Mouse (Mus musculus): ENCODE measurements around the gene Traf6. TPM values are rescaled to one million over a fixed set of nuclear protein-coding genes. Genes with fewer than 3 reads are reported as not detected.

The Traf6 gene
- polyA plus RNA-seq, 1 experiment from 2014 or later, result 5.4 TPM

GRCm38 (mm10) chr2:101729472-101729871, 51.2 kb downstream of the Traf6 start:
- DNase-seq (ENCODE audit: low spot score) (no peak), ATAC-seq (no peak)
- Histone ChIP-seq H3K4me3 (ENCODE audit: low read depth, low read length) (no peak overlapping the region), H3K4me2 (replicated peaks; ENCODE audit: low read depth, low read length) (no peak overlapping the region), H3K9me3 (ENCODE audit: low read length) (no peaks in the 10 kb centered on the region), H3K36me3 (ENCODE audit: insufficient read depth, low read length) (no peaks in the 10 kb centered on the region), H3K4me1 (ENCODE audit: insufficient read depth, low read depth, low read length) (no peaks in the 10 kb centered on the region), H3K9ac (replicated peaks; ENCODE audit: low read depth) (no peak overlapping the region), H3K27ac (ENCODE audit: low read length) (no peak overlapping the region), H3K27me3 (replicated peaks; ENCODE audit: insufficient read depth, low read length) (no peaks in the 10 kb centered on the region)
- TF ChIP-seq EP300 (IDR thresholded peaks at IDR 0.05), result no peak
- no peak for TF ChIP-seq CTCF (IDR thresholded peaks at IDR 0.05)
- 54% methylated on average over 1 of the region's 1 CpGs for WGBS

- no peak for ATAC-seq
- TF ChIP-seq EP300 (IDR thresholded peaks at IDR 0.05), result no peak
- TF ChIP-seq CTCF (IDR thresholded peaks at IDR 0.05), result no peak
- Histone ChIP-seq H3K4me1 (ENCODE audit: insufficient read depth, low read depth, low read length) (no peaks in the 10 kb centered on the region), H3K4me2 (replicated peaks; ENCODE audit: low read depth, low read length) (no peak overlapping the region), H3K27ac (ENCODE audit: low read length) (no peak overlapping the region), H3K9me3 (ENCODE audit: low read length) (no peaks in the 10 kb centered on the region), H3K36me3 (ENCODE audit: insufficient read depth, low read length) (no peaks in the 10 kb centered on the region), H3K9ac (replicated peaks; ENCODE audit: low read depth) (no peak overlapping the region), H3K27me3 (replicated peaks; ENCODE audit: insufficient read depth, low read length) (no peaks in the 10 kb centered on the region), H3K4me3 (ENCODE audit: low read depth, low read length) (no peak overlapping the region)
- DNase-seq (ENCODE audit: low spot score), result no peak
These were observed 52.7 kb downstream of the Traf6 start for GRCm38 (mm10) chr2:101730972-101731371.

GRCm38 (mm10) chr2:101732777-101733210, 54.6 kb downstream of the Traf6 start:
- Histone ChIP-seq H3K9me3 (ENCODE audit: low read length) (no peaks in the 10 kb centered on the region), H3K4me2 (replicated peaks; ENCODE audit: low read depth, low read length) (no peak overlapping the region), H3K27me3 (replicated peaks; ENCODE audit: insufficient read depth, low read length) (no peaks in the 10 kb centered on the region), H3K27ac (ENCODE audit: low read length) (no peak overlapping the region), H3K9ac (replicated peaks; ENCODE audit: low read depth) (no peak overlapping the region), H3K36me3 (ENCODE audit: insufficient read depth, low read length) (no peaks in the 10 kb centered on the region), H3K4me3 (ENCODE audit: low read depth, low read length) (no peak overlapping the region), H3K4me1 (ENCODE audit: insufficient read depth, low read depth, low read length) (no peaks in the 10 kb centered on the region)
- no peak for TF ChIP-seq CTCF (IDR thresholded peaks at IDR 0.05)
- TF ChIP-seq EP300 (IDR thresholded peaks at IDR 0.05), result no peak
- peak; percentile 18 for ATAC-seq
- peak; percentile 65 for DNase-seq (ENCODE audit: low spot score)
- WGBS, result 80% methylated on average over 10 of the region's 10 CpGs

GRCm38 (mm10) chr2:101733564-101733963, 55.3 kb downstream of the Traf6 start:
- Histone ChIP-seq H3K9me3 (ENCODE audit: low read length) (no peaks in the 10 kb centered on the region), H3K4me1 (ENCODE audit: insufficient read depth, low read depth, low read length) (no peaks in the 10 kb centered on the region), H3K9ac (replicated peaks; ENCODE audit: low read depth) (no peak overlapping the region), H3K36me3 (ENCODE audit: insufficient read depth, low read length) (no peaks in the 10 kb centered on the region), H3K4me3 (ENCODE audit: low read depth, low read length) (no peak overlapping the region), H3K4me2 (replicated peaks; ENCODE audit: low read depth, low read length) (no peak overlapping the region), H3K27me3 (replicated peaks; ENCODE audit: insufficient read depth, low read length) (no peaks in the 10 kb centered on the region), H3K27ac (ENCODE audit: low read length) (no peak overlapping the region)
- ATAC-seq (peak; percentile 70), DNase-seq (ENCODE audit: low spot score) (peak; percentile 43)
- no peak; the same call in 1 of the 2 replicates for TF ChIP-seq EP300 (IDR thresholded peaks at IDR 0.05)
- TF ChIP-seq CTCF (IDR thresholded peaks at IDR 0.05), result no peak
- WGBS, result 58% methylated on average over 3 of the region's 3 CpGs

GRCm38 (mm10) chr2:101739914-101740313, 61.7 kb downstream of the Traf6 start:
- ATAC-seq (peak; percentile 89), DNase-seq (ENCODE audit: low spot score) (peak; percentile 65)
- Histone ChIP-seq H3K4me1 (ENCODE audit: insufficient read depth, low read depth, low read length) (no peaks in the 10 kb centered on the region), H3K27ac (ENCODE audit: low read length) (no peak overlapping the region), H3K9me3 (ENCODE audit: low read length) (no peaks in the 10 kb centered on the region), H3K36me3 (ENCODE audit: insufficient read depth, low read length) (no peaks in the 10 kb centered on the region), H3K4me2 (replicated peaks; ENCODE audit: low read depth, low read length) (no peak overlapping the region), H3K4me3 (ENCODE audit: low read depth, low read length) (no peak overlapping the region), H3K9ac (replicated peaks; ENCODE audit: low read depth) (no peak overlapping the region), H3K27me3 (replicated peaks; ENCODE audit: insufficient read depth, low read length) (no peaks in the 10 kb centered on the region)
- peak; percentile 93 for TF ChIP-seq EP300 (IDR thresholded peaks at IDR 0.05)
- 0 out of 2 replicates have a peak, but pooled peaks have one; percentile 5 for TF ChIP-seq CTCF (IDR thresholded peaks at IDR 0.05)
- 61% methylated on average over 5 of the region's 5 CpGs for WGBS

- no peak overlapping the region for H3K4me3 ChIP-seq (ENCODE audit: low read depth, low read length)
- no peaks in the 10 kb centered on the region for H3K27me3 ChIP-seq (replicated peaks; ENCODE audit: insufficient read depth, low read length)
- WGBS, result 58% methylated on average over 8 of the region's 8 CpGs
- H3K9ac ChIP-seq (replicated peaks; ENCODE audit: low read depth), result no peak overlapping the region
- no peak overlapping the region for H3K4me2 ChIP-seq (replicated peaks; ENCODE audit: low read depth, low read length)
- DNase-seq (ENCODE audit: low spot score), result no peak
- no peaks in the 10 kb centered on the region for H3K4me1 ChIP-seq (ENCODE audit: insufficient read depth, low read depth, low read length)
- TF ChIP-seq CTCF (IDR thresholded peaks at IDR 0.05) (no peak), EP300 (IDR thresholded peaks at IDR 0.05) (no peak)
- ATAC-seq, result no peak
- H3K9me3 ChIP-seq (ENCODE audit: low read length), result no peaks in the 10 kb centered on the region
- H3K36me3 ChIP-seq (ENCODE audit: insufficient read depth, low read length), result no peaks in the 10 kb centered on the region
- no peak overlapping the region; the same call in 1 of the 2 replicates for H3K27ac ChIP-seq (ENCODE audit: low read length)
These were observed 63.4 kb downstream of the Traf6 start for GRCm38 (mm10) chr2:101741653-101742052.

Measured in lung, postnatal 0 days (tissue).